Mouse (Mus musculus): ENCODE results near the gene Trpm5. TPM values are rescaled to one million over a fixed set of nuclear protein-coding genes. Genes with fewer than 3 reads are reported as not detected.

The Trpm5 gene
- total and polyA plus RNA-seq, 3 experiments: 1.7 to 1.9 TPM; not detected in 1

GRCm38 (mm10) chr7:143057667-143058220, 36.7 kb downstream of the Trpm5 start:
- H3K4me1 ChIP-seq (ENCODE audit: control insufficient read depth in 1 of 2, insufficient read depth in 2 of 2, low read length in 2 of 2): peaks cover 38 to 63% of the 10 kb centered on the region in 2 experiments
- no peak overlapping the region for H3K4me3 ChIP-seq (ENCODE audit: control insufficient read depth in 1 of 2, insufficient read depth in 1 of 2, low read depth in 2 of 2, low read length in 2 of 2)
- H3K9me3 ChIP-seq (replicated peaks; ENCODE audit: insufficient read depth, low read length): no peaks in the 10 kb centered on the region
- peak overlapping the region; percentile 36 for H3K9ac ChIP-seq (ENCODE audit: control insufficient read depth, low read depth, low read length, poor library complexity, severe bottlenecking)
- peak; percentile 82 for DNase-seq (ENCODE audit: low read depth, low spot score)
- H3K79me2 ChIP-seq (ENCODE audit: control insufficient read depth, insufficient read depth, low read length, poor library complexity): peaks cover 26% of the 10 kb centered on the region
- H3K27me3 ChIP-seq (ENCODE audit: control insufficient read depth in 1 of 2, insufficient read depth in 2 of 2, low read length in 2 of 2): no peaks in the 10 kb centered on the region
- H3K36me3 ChIP-seq (ENCODE audit: control insufficient read depth in 1 of 2, insufficient read depth in 2 of 2, low read length in 2 of 2): peaks cover 0 to 56% of the 10 kb centered on the region in 2 experiments; a peak in 2 of 4 replicates
- peak overlapping the region; percentile 95 for H3K27ac ChIP-seq (ENCODE audit: control insufficient read depth, low read depth, low read length)
- peak; percentile 31; the same call in 1 of the 2 replicates for TF ChIP-seq MAFK (IDR thresholded peaks at IDR 0.05; ENCODE audit: borderline replicate concordance, low read depth, low read length)
- TF ChIP-seq NRF1 (IDR thresholded peaks at IDR 0.05; ENCODE audit: insufficient read depth, low read depth, low read length, poor library complexity, severe bottlenecking): no peak
- no peak for TF ChIP-seq KAT2A (conservative IDR thresholded peaks at IDR 0.05; ENCODE audit: low read depth, low read length)
- peak; percentile 90 for TF ChIP-seq MYB (IDR thresholded peaks at IDR 0.05; ENCODE audit: low read depth, low read length)
- no peak for TF ChIP-seq NELFE (IDR thresholded peaks at IDR 0.05; ENCODE audit: low read depth, low read length)
- TF ChIP-seq ELF1 (IDR thresholded peaks at IDR 0.05; ENCODE audit: low read depth, low read length): 0 out of 2 replicates have a peak, but pooled peaks have one; percentile 33
- no peak for TF ChIP-seq ZKSCAN1 (IDR thresholded peaks at IDR 0.05; ENCODE audit: low read depth, low read length)
- peak; percentile 100 for TF ChIP-seq GATA1 (IDR thresholded peaks at IDR 0.05; ENCODE audit: low read depth, low read length)
- peak; percentile 95 to 97 for TF ChIP-seq EP300 (IDR thresholded peaks at IDR 0.05; ENCODE audit: low read depth in 1 of 2, low read length in 2 of 2)
- peak; percentile 79 for TF ChIP-seq ETS1 (IDR thresholded peaks at IDR 0.05; ENCODE audit: low read depth, low read length)
- TF ChIP-seq BHLHE40 (IDR thresholded peaks at IDR 0.05; ENCODE audit: borderline replicate concordance, low read depth, low read length): peak; percentile 63; the same call in 1 of the 2 replicates
- no peak for TF ChIP-seq SMC3 (IDR thresholded peaks at IDR 0.05; ENCODE audit: low read depth, low read length)
- no peak for TF ChIP-seq CHD1 (IDR thresholded peaks at IDR 0.05; ENCODE audit: low read depth, low read length)
- TF ChIP-seq MXI1 (IDR thresholded peaks at IDR 0.05; ENCODE audit: low read depth, low read length): peak; percentile 85
- peak; percentile 84 for TF ChIP-seq MYC (IDR thresholded peaks at IDR 0.05; ENCODE audit: low read depth, low read length)
- no peak for TF ChIP-seq JUND (IDR thresholded peaks at IDR 0.05; ENCODE audit: low read depth, low read length)
- peak; percentile 96 for TF ChIP-seq RCOR1 (IDR thresholded peaks at IDR 0.05; ENCODE audit: low read depth, low read length)
- peak; percentile 92 for TF ChIP-seq SIN3A (IDR thresholded peaks at IDR 0.05; ENCODE audit: low read length)
- no peak for TF ChIP-seq ZC3H11A (IDR thresholded peaks at IDR 0.05; ENCODE audit: low read depth, low read length)
- TF ChIP-seq TAL1 (IDR thresholded peaks at IDR 0.05; ENCODE audit: low read length): no peak; the same call in 1 of the 2 replicates
- TF ChIP-seq ZNF384 (IDR thresholded peaks at IDR 0.05; ENCODE audit: low read depth, low read length): no peak
- no peak for TF ChIP-seq USF1 (IDR thresholded peaks at IDR 0.05; ENCODE audit: low read depth, low read length)
- 0 out of 2 replicates have a peak, but pooled peaks have one; percentile 41 for TF ChIP-seq MEF2A (IDR thresholded peaks at IDR 0.05; ENCODE audit: extremely low read depth, insufficient replicate concordance, low read depth, low read length, poor library complexity, severe bottlenecking)
- TF ChIP-seq CTCF (IDR thresholded peaks at IDR 0.05 in 2 of 3, conservative IDR thresholded peaks at IDR 0.05 in 1 of 3; ENCODE audit: control insufficient read depth in 1 of 3, insufficient read depth in 1 of 3, low read depth in 2 of 3, low read length in 3 of 3, poor library complexity in 1 of 3, severe bottlenecking in 1 of 3): no peak
- TF ChIP-seq MAZ (IDR thresholded peaks at IDR 0.05; ENCODE audit: low read depth, low read length): no peak; the same call in 1 of the 2 replicates
- TF ChIP-seq UBTF (IDR thresholded peaks at IDR 0.05; ENCODE audit: borderline replicate concordance, insufficient read depth, low read depth, low read length): no peak
- TF ChIP-seq CHD2 (IDR thresholded peaks at IDR 0.05; ENCODE audit: low read length): peak; percentile 40; the same call in 1 of the 2 replicates
- peak; percentile 77 for TF ChIP-seq HCFC1 (IDR thresholded peaks at IDR 0.05; ENCODE audit: low read depth, low read length)
- peak; percentile 91 for TF ChIP-seq TCF12 (IDR thresholded peaks at IDR 0.05; ENCODE audit: low read depth, low read length)
- TF ChIP-seq TBP (IDR thresholded peaks at IDR 0.05; ENCODE audit: low read depth, low read length): peak; percentile 51; the same call in 1 of the 2 replicates
- TF ChIP-seq GABPA (IDR thresholded peaks at IDR 0.05; ENCODE audit: low read depth, low read length): no peak
- TF ChIP-seq POLR2AphosphoS2 (IDR thresholded peaks at IDR 0.05; ENCODE audit: low read length): 0 out of 2 replicates have a peak, but pooled peaks have one; percentile 13
- peak in 1 of 2 experiments; percentile 48; a peak in 1 of 4 replicates for TF ChIP-seq POLR2A (IDR thresholded peaks at IDR 0.05; ENCODE audit: control insufficient read depth in 1 of 2, insufficient read depth in 1 of 2, low read depth in 1 of 2, low read length in 2 of 2, poor library complexity in 1 of 2)
- no peak for TF ChIP-seq ZMIZ1 (IDR thresholded peaks at IDR 0.05; ENCODE audit: low read depth, low read length)
- peak; percentile 72; the same call in 1 of the 2 replicates for TF ChIP-seq MAX (IDR thresholded peaks at IDR 0.05; ENCODE audit: low read length)
- no peak for TF ChIP-seq RAD21 (IDR thresholded peaks at IDR 0.05; ENCODE audit: low read depth, low read length)

Measured in MEL (cell line).